10 mouse cellular contexts compared by ENCODE assay signal in genomic region chr10:16589399-16589798, GRCm38 (mm10).
DNase-seq lines count a peak whose midpoint lies in the region; ATAC-seq lines count a peak whose summit lies in the region.
"Had no signal": no experiment of that assay in that cellular context is flagged by ENCODE, and none has a peak within 500 bp of the region (broad histone marks: within the 10 kb centered on the region; RNA-seq: fewer than 3 reads in every experiment).

No protein-coding gene starts in this region.

- WGBS in heart, embryonic 15.5 days, result 39% methylated on average over 3 of the region's 3 CpGs

- peak overlapping the region; percentile 63 for H3K27ac ChIP-seq in heart, embryonic 15.5 days
- H3K27ac ChIP-seq: embryonic facial prominence, embryonic 13.5 days; limb, embryonic 13.5 days had no signal

- H3K9me3 ChIP-seq in heart, embryonic 15.5 days (replicated peaks), result no peaks in the 10 kb centered on the region
- H3K9me3 ChIP-seq: embryonic facial prominence, embryonic 13.5 days; limb, embryonic 13.5 days had no signal

- H3K27me3 ChIP-seq in heart, embryonic 15.5 days, result no peaks in the 10 kb centered on the region
- H3K27me3 ChIP-seq: embryonic facial prominence, embryonic 13.5 days; limb, embryonic 13.5 days had no signal

- no peak overlapping the region for H3K4me3 ChIP-seq in heart, embryonic 15.5 days
- H3K4me3 ChIP-seq: embryonic facial prominence, embryonic 13.5 days; limb, embryonic 13.5 days had no signal

- DNase-seq in cerebellum, postnatal 10 days, result no peak
- peak; percentile 7 for DNase-seq in lung, postnatal 36 days
- DNase-seq in lung, postnatal 4 days, result no peak
- peak; percentile 7 for DNase-seq in retina, postnatal 1 day
- no peak for DNase-seq in thymus, postnatal 4 days
- DNase-seq in thymus, postnatal 14 days, result no peak

- peaks cover 11% of the 10 kb centered on the region; the same call in 1 of the 2 replicates for H3K4me1 ChIP-seq in heart, embryonic 15.5 days (replicated peaks)
- H3K4me1 ChIP-seq: embryonic facial prominence, embryonic 13.5 days; limb, embryonic 13.5 days had no signal

- H3K4me2 ChIP-seq in heart, embryonic 15.5 days, result no peak overlapping the region
- H3K4me2 ChIP-seq: embryonic facial prominence, embryonic 13.5 days; limb, embryonic 13.5 days had no signal

- H3K9ac ChIP-seq in heart, embryonic 15.5 days, result no peak overlapping the region
- H3K9ac ChIP-seq: embryonic facial prominence, embryonic 13.5 days; limb, embryonic 13.5 days had no signal

- peak; percentile 40; the same call in 1 of the 2 replicates for ATAC-seq in cerebellum, adult (ENCODE audit: insufficient number of reproducible peaks, low FRiP score, low TSS enrichment)
- ATAC-seq in heart, embryonic 15.5 days (replicated peaks; ENCODE audit: insufficient number of reproducible peaks, insufficient read depth, low FRiP score, low read depth), result no peak

- no peaks in the 10 kb centered on the region for H3K36me3 ChIP-seq in heart, embryonic 15.5 days
- H3K36me3 ChIP-seq: embryonic facial prominence, embryonic 13.5 days; limb, embryonic 13.5 days had no signal

Comparison
In these comparisons a context has a peak if more than half of its experiments do, and no peak if none do; other contexts are left out.
1. DNase-seq: peak in lung, postnatal 36 days (single experiment) and retina, postnatal 1 day (single experiment); none in cerebellum, postnatal 10 days (0 of 2), lung, postnatal 4 days (0 of 2), thymus, postnatal 4 days (single experiment) and thymus, postnatal 14 days (single experiment).